Mouse (Mus musculus) megakaryocyte-erythroid progenitor cell, adult 5-6 weeks (primary cell): ENCODE measurements around the gene C2cd4a. TPM values are rescaled to one million over a fixed set of nuclear protein-coding genes. Genes with fewer than 3 reads are reported as not detected.
A peak's percentile ranks its signal among the peaks of the same experiment; 100 is the strongest.

Source experiments
- ATAC-seq: replicated peaks from 2 replicates; pipeline ENCODE4 v1.8.0; 2016; ENCODE audit warnings: mild to moderate bottlenecking, inconsistent platforms; ENCODE audit not compliant: severe bottlenecking, poor library complexity, low FRiP score, low TSS enrichment
- total RNA-seq, 2 experiments: library from RNA; stranded (forward) in 1 of 2; stranded (reverse) in 1 of 2; fragments of 200-1000, 215-1000 nt in 1 of 2; fragments of >200 nt in 1 of 2; fragmentation: Nextera tagmentation in 1 of 2; gene quantifications; 2 replicates each; pipeline ENCODE4 v1.2.3; 2014 to 2017

The C2cd4a gene
- not detected in 2 replicates for total RNA-seq (2014; fragmentation: Nextera tagmentation)
- not detected in 2 replicates for total RNA-seq (2017)

GRCm38 (mm10) chr9:67832046-67832605 lies at the start of gene C2cd4a:
C2cd4a (minus strand) TSS chr9:67832330.
- no peak for ATAC-seq

- peak; percentile 53; the same call in 1 of the 2 replicates for ATAC-seq
Observed at GRCm38 (mm10) chr9:67878197-67878769, 46.2 kb upstream of the C2cd4a start.

GRCm38 (mm10) chr9:67877081-67877718 lies 45.1 kb upstream of the C2cd4a start:
- ATAC-seq = peak; percentile 78

- peak; percentile 47; the same call in 1 of the 2 replicates for ATAC-seq
Observed at GRCm38 (mm10) chr9:67875337-67875736, 43.2 kb upstream of the C2cd4a start.

DNA sequence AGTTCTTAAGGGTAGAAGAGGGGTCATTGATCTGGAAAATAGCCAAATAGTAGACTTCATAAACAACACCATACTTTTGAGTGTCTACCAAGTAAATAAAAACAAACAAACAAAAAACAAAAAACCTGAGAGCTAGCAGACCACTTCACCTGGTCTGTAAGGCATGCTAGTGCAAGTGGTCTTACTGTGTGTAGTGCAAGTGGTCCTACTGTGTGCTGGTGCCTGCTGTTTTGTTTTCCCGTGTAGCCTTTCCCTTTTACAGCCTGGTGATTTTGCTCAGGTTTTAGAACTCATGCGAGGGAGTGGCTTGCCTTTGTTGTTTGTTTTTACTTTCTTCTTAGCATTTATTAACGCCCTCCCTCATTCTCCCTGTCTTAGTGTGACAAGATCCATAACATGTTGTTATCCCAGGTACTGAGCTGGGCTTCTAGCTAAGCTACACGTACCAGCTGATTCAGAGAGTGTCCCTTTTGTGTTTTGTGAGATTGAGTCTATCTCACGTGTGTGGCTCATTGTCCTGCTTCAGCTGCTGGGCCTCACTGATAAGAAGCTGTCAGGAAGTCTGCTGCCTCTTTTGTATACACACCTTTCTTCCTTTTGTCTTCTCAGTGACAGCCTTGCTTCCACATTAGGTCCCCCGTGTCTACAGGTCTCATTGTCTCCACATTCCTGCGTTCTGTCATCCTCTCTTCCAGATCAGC lies 42.5 kb upstream of the C2cd4a start:
- ATAC-seq = peak; percentile 75

DNA sequence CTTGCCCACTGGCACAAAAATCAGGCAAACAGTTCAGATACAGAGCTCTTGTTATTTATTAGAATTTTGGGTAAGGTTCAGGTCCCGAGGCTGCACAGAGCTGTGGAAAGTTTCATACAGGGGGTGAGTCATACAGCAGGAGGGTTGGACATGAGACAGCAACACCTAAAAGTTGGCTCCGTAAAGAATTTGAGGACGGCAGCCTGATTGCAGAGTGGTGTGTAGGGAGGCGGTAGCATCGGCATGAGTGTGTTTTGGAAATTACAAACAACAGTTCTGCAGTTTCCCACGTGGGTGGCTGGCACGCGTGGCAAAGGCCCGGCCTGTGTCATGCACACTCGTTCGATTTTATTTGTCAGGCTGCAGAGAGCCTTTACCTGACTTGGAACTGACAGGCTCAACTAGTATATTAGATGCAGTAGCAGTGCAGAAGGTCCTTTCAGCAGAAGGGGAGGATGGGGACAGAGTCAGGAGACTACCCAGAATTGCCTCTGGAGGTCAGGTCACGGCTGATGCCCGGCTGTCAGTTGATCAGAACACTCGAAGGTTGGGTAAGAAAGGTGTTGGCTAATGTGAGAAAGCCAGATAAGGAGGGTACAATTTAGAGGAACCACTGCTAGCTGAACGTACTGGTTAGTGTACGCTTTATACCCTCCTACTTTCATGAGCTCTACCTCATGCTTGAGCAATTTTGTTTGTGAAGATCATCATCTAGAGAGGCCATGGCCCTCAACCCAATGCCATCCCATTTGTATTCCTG lies 37.7 kb upstream of the C2cd4a start:
- ATAC-seq = peak; percentile 92

- ATAC-seq = no peak
Observed at GRCm38 (mm10) chr9:67867411-67867810, 35.3 kb upstream of the C2cd4a start.

DNA sequence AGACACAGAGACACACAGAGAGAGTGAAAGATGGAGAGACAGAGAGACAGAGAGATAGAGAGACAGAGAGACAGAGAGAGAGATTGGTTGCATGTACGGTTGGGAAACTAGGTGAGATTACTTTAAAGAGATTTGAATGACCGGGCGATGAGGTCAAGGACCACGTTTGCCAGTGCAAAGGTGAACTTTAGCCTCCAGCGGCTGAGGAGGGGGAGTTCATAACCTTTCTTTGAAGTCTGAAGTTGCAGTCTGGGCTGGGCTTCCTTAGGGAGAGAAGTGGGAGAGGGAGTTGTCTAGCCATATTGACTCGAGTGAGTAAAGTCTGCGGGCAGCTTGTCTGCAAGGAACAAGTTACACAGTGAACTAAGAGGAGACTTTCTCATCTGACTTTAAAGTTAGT lies 33.3 kb upstream of the C2cd4a start:
- ATAC-seq = no peak

DNA sequence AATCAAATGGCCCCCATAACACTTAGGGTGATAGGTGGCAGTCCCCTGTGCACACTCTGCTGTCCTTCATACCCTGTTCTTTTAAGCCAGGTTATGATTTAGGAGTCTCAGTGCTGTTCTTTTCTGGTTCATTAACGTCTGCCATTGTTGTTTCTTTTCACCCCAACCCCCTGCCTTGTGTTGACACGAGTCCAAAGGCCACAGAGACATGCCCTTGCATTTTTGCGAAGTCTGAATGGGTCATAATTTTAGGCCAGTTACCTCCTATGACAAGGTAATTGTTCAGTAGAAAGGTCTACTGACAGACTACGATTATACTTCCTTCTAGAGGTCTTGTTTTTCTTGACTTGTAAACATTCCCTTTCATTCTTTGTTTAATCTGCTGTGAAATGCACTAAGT lies 31.9 kb upstream of the C2cd4a start:
- ATAC-seq = no peak

GRCm38 (mm10) chr9:67863332-67863731 lies 31.2 kb upstream of the C2cd4a start:
- 0 out of 2 replicates have a peak, but pooled peaks have one; percentile 30 for ATAC-seq

DNA sequence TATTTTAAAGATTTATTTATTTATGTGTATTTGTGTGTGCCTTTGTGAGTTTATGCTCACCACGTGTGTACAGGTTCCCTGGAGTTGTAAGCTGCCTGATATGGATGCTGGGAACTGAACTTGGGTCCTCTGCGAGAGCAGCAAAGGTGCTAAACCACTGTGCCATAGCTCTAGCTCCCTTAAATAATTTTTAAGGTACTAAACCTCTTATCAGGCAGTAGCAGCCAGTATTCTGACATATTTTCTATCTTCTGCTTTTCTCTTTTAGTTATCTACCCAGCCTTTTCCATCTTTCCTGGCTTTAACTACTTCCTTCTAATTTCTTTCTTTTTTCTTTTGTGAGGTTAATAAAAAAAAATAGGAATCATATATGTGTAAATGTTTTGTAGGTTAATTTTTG lies 28.1 kb upstream of the C2cd4a start:
- no peak; the same call in 1 of the 2 replicates for ATAC-seq

DNA sequence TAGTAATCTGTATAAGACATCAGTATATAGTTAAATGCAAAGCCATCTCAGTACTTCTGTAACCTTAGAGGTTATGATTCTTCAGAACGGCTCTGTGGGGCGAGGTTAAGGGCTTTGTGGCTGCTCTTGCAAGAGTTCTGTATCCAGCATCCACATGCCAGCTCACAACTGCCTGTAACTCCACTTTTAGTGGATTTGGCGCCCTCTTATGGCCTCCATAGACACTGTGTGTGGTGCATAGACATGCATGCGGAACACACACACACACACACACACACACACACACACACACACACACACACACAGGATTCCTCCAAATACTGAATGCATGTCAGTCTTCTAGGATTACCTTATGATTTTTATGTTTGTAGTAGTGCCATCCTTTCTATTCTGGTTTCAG lies 19.0 kb upstream of the C2cd4a start:
- ATAC-seq = peak; percentile 44; the same call in 1 of the 2 replicates

DNA sequence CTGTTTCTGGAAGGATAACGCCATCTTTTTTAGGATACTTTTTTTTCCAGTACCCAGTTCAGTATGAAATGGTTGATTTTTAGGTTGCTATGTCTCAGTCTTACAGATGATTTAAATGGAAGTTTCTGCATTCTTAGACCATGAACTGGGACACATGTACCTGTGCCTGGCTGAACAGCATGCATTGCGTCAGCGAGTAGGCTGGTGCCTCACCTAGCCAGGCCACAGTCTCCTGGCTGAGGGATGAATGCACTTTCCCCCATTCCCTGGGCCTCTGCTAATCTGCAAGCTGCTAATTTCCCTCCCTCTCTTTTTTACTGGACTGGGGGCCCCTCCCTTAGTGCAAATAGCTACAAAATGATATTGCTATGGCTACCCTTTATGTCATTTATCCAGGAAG lies 17.7 kb upstream of the C2cd4a start:
- no peak for ATAC-seq

DNA sequence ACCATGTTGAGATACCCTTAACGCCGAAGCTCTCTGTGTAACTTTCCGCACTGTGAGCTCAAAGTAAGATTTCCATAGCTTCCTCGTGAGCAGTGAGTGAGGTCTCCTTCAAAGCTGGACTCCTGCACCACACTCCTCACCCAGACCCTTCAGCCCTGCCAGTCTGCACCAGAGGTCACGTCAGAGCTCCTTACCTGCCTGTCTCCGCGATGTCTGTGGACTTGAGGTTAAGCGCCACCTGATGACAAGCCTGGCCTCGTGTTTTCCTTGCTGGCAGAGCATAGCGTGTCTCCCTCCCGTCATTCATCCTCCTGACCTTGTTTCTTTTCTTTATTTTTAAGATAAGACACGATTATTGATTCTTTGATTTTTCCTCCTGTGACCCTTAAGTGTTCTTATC lies 17.3 kb upstream of the C2cd4a start:
- no peak for ATAC-seq

GRCm38 (mm10) chr9:67847606-67848005 lies 15.5 kb upstream of the C2cd4a start:
- ATAC-seq = no peak

GRCm38 (mm10) chr9:67846089-67846488 lies 14.0 kb upstream of the C2cd4a start:
- no peak for ATAC-seq

DNA sequence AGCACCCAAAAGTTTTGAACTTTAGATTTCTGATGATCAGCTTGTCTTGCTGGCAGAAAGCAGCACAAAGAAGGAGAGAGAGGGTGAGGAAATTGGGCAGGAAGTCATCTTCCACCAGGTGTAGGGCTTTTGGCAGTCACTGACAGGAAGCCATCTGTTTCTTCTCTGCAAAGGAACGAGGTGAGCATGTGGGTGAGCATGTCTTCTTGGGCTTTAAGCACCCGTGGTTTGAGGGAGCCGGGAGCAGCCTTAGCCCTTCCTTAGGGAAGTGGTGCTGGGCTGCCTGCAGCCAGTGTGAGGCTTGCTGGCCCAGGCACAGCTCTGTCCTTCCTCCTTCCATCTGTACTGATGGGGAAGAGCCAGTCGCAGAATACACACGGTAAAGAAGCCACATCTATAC lies 13.5 kb upstream of the C2cd4a start:
- no peak for ATAC-seq

DNA sequence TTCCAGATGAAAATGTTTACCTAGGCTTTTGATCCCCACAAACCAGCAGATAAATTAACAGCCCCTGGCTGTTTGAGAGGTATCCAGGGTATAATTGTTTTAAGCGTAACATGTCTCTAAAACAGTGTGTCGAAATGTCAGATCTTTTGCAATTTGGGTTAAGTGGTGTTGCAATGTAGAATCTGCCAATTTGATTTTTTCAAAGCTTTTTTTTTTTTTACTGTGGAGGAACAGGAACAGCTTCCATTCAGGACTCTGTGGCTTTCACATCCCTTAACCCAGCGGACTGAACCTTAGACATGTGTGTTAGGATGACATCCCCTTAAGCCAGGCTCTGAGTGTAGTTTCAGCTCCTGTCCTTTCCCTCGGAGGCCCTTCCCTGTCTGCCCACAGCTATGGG lies 12.9 kb upstream of the C2cd4a start:
- ATAC-seq = no peak

GRCm38 (mm10) chr9:67842797-67843196 lies 10.7 kb upstream of the C2cd4a start:
- no peak for ATAC-seq
